Mouse (Mus musculus) brain, adult 2 months (tissue): ENCODE data around the gene Plekhb1.

Experiments used
- DNase-seq: peaks from one replicate; pipeline ENCODE4 v3.0.0; 2011; ENCODE audit warnings: low read depth, low spot score

Plekhb1 gene

GRCm38 (mm10) chr7:100662231-100662630, at the start of gene Plekhb1:
Gene Plekhb1, minus strand, starts transcription at chr7:100662414.
- DNase-seq, result no peak

DNA sequence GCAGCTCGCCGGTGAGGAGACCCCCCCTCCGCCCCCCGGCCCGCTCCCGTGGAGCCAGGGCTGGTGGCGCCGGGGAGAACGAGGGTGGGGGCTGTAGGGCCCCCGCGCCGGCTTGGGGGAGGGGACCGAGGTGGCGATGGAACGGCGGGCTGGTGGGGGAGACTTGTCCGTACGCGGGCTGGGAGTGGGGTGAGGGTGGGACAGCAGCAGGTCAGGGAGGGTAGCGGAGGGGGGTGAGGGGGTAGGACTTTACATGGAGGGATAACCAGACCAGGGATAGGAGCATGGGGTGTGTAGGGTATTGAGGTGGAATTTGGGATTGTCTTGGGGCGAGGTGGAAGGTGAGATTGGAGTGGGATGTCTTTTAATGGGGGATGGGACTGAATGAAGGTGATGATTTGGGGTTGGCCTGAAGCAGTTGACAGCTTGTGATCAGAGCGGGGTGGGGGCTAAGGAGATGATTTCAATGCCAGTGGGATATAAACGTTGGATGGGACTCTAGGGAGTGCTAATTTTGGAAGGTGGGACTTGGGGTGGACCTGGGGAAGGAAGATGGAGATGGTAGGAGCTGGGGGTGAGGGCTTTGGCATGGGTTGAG, 44.8 kb upstream of the Plekhb1 start:
- peak; percentile 40 for DNase-seq

DNA sequence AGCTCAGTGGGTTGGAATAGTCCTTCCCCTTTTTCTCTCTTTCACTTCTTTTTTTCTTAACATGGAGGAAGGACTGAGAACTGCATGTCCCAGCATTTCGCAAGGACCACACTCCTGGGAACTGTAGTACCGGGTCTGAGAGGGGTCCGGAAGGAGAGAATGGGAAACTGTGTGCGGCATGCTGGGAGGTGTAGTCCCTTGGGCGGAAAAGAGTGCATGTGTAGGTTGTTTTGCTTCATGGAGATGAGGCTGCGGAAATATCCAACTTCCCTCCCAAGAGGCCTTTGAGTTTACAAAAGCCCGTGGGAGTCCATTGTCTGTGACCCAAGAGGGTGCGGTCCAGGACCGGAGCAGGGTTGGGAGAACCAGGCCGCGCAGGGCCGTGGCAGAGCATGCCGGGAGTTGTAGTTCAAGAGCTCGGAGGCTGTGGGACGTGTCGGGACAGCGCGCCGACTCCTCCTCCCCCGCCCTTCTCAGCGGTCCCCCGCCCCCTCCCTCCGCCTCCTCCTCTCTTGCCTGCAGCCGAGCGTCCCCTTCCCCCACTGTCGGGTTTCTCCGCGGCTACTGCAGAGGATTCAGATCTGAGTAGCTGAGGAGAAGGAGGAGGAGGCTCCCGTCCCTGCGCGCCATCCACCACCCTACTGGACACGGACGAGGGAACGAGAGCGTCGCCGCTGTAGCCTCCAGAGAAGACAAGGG, 44.1 kb upstream of the Plekhb1 start, which contains the start of gene Fam168a:
Gene Fam168a (plus strand): TSS at position 493 of the 699 bp plus-strand sequence.
- peak; percentile 99 for DNase-seq

GRCm38 (mm10) chr7:100699771-100700770, 37.9 kb upstream of the Plekhb1 start:
- no peak for DNase-seq

DNA sequence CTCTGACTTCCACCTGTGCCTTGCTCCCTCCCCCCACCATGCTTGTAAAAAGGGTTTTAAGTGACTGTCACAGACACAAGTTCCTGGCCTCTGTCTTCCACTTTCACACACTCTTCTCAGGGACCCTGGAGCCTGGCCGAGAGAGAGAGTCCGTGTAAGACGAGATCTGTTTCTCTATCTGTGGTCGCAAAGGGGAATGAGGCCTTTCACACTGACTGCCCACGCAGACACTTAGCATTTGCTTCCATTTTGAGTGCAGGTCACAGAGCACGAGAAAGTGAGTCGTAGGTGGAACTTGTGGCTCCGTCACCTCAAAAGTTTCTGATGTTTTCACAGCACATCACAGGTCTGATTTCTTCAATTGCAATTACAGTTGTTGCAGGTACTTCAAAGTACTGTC, 31.0 kb upstream of the Plekhb1 start:
- no peak for DNase-seq

GRCm38 (mm10) chr7:100688471-100688870, 26.3 kb upstream of the Plekhb1 start:
- no peak for DNase-seq

- DNase-seq, result peak; percentile 91
These were observed 23.1 kb upstream of the Plekhb1 start for GRCm38 (mm10) chr7:100685061-100686030.

- DNase-seq, result peak; percentile 79
These were observed 22.3 kb upstream of the Plekhb1 start for GRCm38 (mm10) chr7:100684538-100684937.

DNA sequence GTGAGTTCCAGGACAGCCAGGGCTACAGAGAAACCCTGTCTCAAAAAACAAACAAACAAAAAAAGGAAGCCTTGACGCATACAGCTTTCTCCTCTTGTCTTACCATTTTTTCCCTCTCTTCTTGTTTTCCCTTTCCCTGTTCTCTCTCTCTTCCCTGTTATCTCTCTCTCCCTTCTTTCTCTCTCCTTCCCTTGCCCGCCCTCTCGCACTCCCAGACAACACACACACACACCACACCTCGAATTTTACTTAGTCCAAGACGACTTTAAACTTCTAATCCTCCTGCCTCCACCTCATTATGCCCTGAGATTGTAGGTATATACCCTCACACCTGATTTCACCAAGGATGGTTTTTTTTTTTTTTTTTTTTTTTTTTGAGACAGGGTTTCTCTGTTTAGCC, 21.9 kb upstream of the Plekhb1 start:
- DNase-seq, result no peak

DNA sequence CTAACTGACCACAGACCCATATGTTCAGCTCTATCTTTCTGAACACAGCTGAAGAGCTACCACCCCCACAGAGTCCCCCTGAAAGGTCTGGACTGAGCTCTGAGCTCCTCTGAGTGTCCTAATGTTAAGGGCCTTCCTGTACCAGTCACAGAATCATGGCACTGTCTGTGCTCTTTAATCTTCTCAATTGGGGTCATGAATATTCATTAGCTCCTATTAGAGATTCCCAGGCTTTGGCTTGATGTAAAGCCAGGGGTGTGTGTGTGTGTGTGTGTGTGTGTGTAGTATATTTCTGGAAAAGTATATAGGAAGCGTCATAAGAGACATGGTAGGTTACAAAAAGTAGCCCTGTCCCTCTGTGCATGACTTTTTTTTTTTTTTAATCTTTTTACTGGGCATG, 21.0 kb upstream of the Plekhb1 start:
- no peak for DNase-seq

DNA sequence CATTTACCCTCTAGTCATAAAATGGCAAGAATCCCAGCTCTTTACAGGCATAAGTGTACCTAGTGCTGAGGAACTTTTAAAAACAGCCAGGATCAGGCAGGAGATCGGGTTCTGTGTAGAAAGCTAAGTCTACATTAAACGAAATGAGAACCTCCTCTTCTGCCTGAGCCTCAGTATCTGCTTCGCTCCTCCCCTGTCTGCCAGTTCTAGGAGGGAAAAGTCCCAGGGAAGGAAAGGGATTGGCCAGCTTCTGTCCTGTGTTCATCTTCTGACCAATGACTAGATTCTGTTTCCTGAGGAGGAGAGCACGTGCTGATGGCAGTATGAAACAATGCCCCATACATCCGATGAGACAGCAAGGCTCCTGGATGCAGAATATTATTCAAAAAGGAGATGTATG, 18.9 kb upstream of the Plekhb1 start:
- peak; percentile 70 for DNase-seq

DNA sequence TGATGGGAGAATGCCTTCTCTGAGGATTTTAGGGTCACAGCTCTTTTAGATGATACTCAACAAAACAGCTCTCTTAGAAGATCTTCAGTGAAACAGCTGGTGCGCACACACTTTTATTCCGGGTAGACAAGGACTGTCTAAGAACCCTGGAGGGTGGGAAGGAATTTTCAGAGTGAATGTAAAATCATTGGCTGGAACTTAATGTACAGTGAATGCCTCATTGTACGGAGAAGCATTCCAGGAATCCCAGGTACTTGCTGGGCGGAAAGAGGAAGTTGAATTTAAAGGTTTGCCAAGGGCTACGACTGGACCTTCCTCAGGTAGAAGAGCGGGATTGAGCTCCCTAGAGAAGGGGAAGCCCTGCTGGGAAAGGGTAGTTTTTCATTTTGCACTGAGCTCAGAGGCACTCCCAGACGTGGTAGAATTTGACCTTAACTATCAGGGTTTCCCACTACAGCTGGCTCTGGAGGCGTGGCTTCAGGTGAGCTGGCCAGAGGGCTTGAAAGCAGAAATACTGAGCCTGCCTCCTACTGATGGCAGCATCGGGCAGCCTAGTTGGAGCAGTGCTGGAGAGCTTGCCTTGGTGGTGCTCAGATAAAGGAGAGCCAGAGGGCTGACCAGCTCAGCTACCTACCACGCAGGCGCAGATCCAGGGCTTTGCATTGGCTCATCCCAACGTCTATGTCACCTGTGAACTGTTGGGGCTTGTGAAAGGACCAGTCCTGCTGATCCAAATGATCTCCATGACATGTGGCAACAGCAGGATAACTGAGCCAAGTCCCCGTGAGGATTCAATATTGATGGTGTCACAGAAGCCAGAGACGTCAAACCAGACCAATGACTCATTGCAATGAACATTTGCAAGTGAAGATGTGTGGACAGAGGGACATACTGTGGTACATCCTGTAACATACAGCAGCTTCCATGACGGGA, 17.0 kb upstream of the Plekhb1 start:
- DNase-seq, result no peak

- no peak for DNase-seq
These were observed 15.8 kb upstream of the Plekhb1 start for GRCm38 (mm10) chr7:100678052-100678451.

DNA sequence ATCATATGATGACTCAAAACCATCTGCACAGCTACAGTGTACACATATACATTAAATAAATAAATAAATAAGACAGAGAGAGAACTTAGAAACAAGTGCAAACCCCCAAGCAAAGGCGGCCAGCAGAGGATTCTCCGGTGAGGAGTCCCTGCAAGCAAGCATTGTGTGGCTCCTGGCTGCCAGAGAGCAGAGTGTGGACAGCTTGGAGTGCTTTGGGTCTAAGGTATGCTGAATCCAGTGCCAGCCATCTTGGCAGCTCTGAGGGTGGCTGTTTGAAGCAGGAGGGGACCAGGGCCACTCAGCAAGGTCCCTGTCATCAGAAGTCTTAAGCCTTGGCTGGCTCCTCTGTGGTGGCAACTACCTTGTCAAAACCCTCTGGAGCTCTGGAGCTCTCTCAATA, 12.7 kb upstream of the Plekhb1 start:
- DNase-seq, result peak; percentile 60

DNA sequence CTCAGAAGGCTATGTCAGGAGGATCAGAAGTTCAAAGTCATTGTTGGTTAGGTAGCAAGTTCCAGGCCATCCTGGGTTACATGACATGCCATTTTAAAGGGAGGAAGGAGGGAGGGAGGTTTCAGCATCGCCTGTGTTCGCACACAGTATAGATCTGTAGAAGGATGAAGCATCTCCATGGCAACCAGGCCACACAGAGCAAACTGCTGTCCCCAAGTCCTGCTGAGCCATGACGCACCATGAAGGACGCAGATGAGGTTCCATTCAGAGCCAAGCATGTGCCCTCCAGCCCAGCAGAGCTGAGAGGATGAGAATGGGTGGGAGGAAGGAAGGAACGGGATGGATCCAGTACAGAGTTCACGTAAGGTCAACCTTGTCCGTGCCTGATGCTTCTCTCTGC, 11.2 kb upstream of the Plekhb1 start:
- peak; percentile 60 for DNase-seq

DNA sequence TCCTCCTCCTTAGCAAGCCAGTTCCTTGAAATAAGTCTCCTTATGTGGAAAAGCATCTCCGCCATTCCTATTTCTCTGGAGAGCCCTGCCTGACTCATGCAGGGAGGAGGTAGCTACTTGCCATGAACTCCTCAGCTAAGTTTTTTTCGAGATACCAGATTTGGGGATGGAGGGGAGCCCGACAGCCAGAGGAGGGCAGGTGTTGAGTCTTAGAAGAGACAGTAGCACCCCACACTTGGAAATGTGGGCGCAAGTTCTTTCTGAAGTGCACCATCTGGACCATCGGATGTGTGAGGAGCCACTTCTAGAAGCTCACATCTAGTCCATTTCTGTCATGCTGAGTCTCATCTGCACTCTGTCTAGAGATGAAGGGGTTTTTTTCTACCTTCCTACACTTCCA, 8.4 kb upstream of the Plekhb1 start:
- peak; percentile 90 for DNase-seq

- peak; percentile 51 for DNase-seq
These were observed 1.6 kb upstream of the Plekhb1 start for GRCm38 (mm10) chr7:100663729-100664304.

GRCm38 (mm10) chr7:100663190-100663589, 976 bp upstream of the Plekhb1 start:
- DNase-seq, result peak; percentile 95

DNA sequence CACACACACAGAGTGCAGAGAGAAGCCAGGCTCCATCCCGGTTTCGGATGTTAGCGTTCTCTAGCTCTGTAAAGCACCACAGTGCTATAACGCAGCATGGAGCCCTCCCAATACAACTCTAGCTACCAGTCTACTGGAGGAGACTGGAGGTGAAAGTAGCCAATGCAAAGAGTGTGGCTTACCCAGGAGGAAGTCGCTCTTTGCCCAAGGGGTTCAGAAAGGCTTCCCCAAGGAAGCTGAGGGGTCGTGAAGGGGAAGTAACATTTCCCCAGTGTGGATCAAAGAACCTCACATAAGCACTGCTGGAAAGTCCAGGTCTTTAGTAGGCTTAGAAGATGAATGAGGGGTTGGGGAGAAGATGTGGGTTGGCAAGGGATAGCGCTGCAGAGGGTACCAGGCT, 950 bp downstream of the Plekhb1 start:
- DNase-seq, result no peak
